ENCODE assay signal across 1 mouse cellular context in the genomic region with DNA sequence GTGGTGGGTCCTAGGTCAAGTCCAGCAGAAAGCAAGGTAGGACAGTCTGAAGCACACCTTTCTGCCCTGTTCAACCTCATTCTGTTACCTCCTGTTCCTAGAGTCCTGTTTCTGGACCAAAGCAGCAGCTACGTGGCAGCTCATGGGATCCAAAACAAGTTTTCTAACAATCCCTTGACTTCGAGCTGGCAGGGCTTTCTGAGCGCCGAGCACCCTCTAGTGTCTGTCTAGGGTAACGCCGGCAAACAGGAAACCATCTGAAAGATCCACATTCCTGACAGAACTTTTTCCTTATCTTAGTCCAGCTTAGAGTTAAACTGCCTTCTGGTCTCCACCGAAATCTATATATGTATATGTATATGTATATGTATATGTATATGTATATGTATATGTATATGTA.
TF ChIP-seq lines count a peak whose summit lies in the region.

No protein-coding gene starts in this region.

TF ChIP-seq in CH12.LX, 34 proteins besides CTCF, POLR2A, EP300 and RAD21:
- TF ChIP-seq MXI1 (IDR thresholded peaks at IDR 0.05; ENCODE audit: low read depth, low read length) (no peak), MAZ (IDR thresholded peaks at IDR 0.05; ENCODE audit: low read depth, low read length) (no peak), SMC3 (IDR thresholded peaks at IDR 0.05; ENCODE audit: low read depth, low read length) (peak; percentile 86), ELF1 (IDR thresholded peaks at IDR 0.05; ENCODE audit: low read depth, low read length) (0 out of 2 replicates have a peak, but pooled peaks have one; percentile 24), ZKSCAN1 (IDR thresholded peaks at IDR 0.05; ENCODE audit: borderline replicate concordance, low read depth, low read length) (no peak), NELFE (IDR thresholded peaks at IDR 0.05; ENCODE audit: low read depth, low read length) (peak; percentile 34; the same call in 1 of the 2 replicates), PAX5 (IDR thresholded peaks at IDR 0.05; ENCODE audit: low read length) (no peak), SIN3A (IDR thresholded peaks at IDR 0.05; ENCODE audit: low read length) (no peak), ZC3H11A (IDR thresholded peaks at IDR 0.05; ENCODE audit: low read depth, low read length) (peak; percentile 51), MAX (IDR thresholded peaks at IDR 0.05; ENCODE audit: low read length) (no peak), POLR2AphosphoS2 (IDR thresholded peaks at IDR 0.05; ENCODE audit: low read depth, low read length) (no peak)
TF ChIP-seq in CH12.LX: peak in this region for 4.
